Mouse (Mus musculus) spleen, adult 2 months (tissue): ENCODE measurements around the gene Kcng1. TPM values are rescaled to one million over a fixed set of nuclear protein-coding genes. Genes with fewer than 3 reads are reported as not detected.

Experiments
- DNase-seq, 2 experiments: peaks; one replicate each; pipeline versions ENCODE4 v3.0.0 to v3.0.0-alpha.2; 2012 to 2021; ENCODE audit warnings: low spot score in 2 of 2, low read depth in 1 of 2
- H3K27ac ChIP-seq: fragments of 200-500 bp; 2 replicates; pipeline ENCODE4 v1.5.1; 2012; ENCODE audit warnings: low read length, inconsistent platforms; ENCODE audit not compliant: insufficient read depth
- H3K27me3 ChIP-seq: fragments of 200-500 bp; 2 replicates; pipeline ENCODE4 v1.6.1; 2012; ENCODE audit warnings: mild to moderate bottlenecking, moderate library complexity, low read length, inconsistent platforms; ENCODE audit not compliant: control insufficient read depth, insufficient read depth
- H3K36me3 ChIP-seq: fragments of 200-500 bp; 2 replicates; pipeline ENCODE4 v1.6.1; 2012; ENCODE audit warnings: mild to moderate bottlenecking, low read length, inconsistent platforms; ENCODE audit not compliant: control insufficient read depth, insufficient read depth
- H3K4me1 ChIP-seq: fragments of 200-500 bp; 2 replicates; pipeline ENCODE4 v1.6.1; 2011; ENCODE audit warnings: inconsistent platforms; ENCODE audit not compliant: control insufficient read depth, insufficient read depth, insufficient read length
- H3K4me3 ChIP-seq: fragments of 200-500 bp; 2 replicates; pipeline ENCODE4 v1.5.1; 2011; ENCODE audit warnings: mild to moderate bottlenecking, inconsistent platforms; ENCODE audit not compliant: insufficient read depth, insufficient read length; ENCODE audit errors: extremely low read depth
- CTCF ChIP-seq: fragments of 200-500 bp; IDR thresholded peaks from 2 replicates; pipeline ENCODE4 v1.5.1; 2011; ENCODE audit warnings: mild to moderate bottlenecking, inconsistent platforms; ENCODE audit not compliant: insufficient read depth, insufficient read length, insufficient replicate concordance; ENCODE audit errors: extremely low read depth
- POLR2A ChIP-seq: fragments of 200-500 bp; IDR thresholded peaks from 2 replicates; pipeline ENCODE4 v1.6.1; 2011; ENCODE audit warnings: low read depth, low read length, inconsistent platforms
- WGBS: fragments of 180-500 bp; shearing (Covaris S2); methylation state at CpG from one replicate; pipeline ENCODE4 v1.1.7; 2018; 5-methylcytosine and 5-hydroxymethylcytosine counted together
- polyA plus RNA-seq: library from polyadenylated mRNA; depleted of rRNA; stranded (reverse); fragments of >200 nt; gene quantifications from 2 replicates; pipeline ENCODE4 v1.2.3, GENCODE M21; 2012

Gene Kcng1
- polyA plus RNA-seq, 1 experiment, result 0.04 TPM

DNA sequence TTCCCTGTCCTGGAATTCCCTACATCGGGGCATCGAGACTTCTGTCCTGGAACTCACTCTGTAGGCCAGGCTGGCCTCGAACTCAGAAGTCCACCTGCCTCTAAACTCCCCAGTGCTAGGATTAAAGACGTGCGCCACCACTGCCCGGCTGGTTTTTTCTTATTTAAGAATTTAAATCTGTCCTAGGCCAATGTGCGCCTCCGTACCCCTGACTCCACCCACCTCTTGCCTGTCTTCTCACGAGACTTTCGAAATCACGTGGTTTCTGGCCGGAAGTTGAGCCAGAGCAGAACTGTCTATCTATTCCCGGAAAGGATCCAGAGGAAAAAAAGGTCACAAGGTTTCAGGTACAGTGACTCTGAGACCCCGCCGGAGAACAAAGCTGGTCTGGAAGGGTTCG is 29.5 kb upstream of the Kcng1 start:
- Histone ChIP-seq H3K27ac (no peak overlapping the region), H3K36me3 (no peaks in the 10 kb centered on the region), H3K4me3 (no peak overlapping the region), H3K27me3 (no peaks in the 10 kb centered on the region), H3K4me1 (no peaks in the 10 kb centered on the region)
- 85% methylated on average over 16 of the region's 16 CpGs for WGBS
- TF ChIP-seq CTCF (no peak), POLR2A (no peak)
- no peak for DNase-seq

DNA sequence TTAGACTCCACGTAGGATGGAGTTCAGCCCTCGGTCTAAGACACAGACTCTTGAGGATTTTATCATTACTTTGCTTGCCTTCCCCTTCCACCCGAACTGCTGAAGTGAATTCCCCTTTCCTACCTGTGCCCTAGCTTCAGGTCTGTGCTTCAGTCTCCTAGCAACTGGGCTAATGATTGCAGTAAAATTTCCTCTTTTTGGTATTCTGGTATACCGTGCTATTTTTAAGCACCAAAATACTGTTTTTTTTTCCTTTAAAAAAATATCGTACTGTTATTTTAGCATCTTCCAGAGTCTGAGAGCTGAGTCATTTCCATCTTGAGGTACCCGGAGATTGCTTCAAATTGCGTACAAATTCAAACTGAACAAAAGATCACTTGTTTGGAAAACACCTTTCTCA is 27.4 kb upstream of the Kcng1 start:
- DNase-seq, result no peak
- Histone ChIP-seq H3K27ac (no peak overlapping the region), H3K4me1 (no peaks in the 10 kb centered on the region), H3K27me3 (no peaks in the 10 kb centered on the region), H3K36me3 (no peaks in the 10 kb centered on the region), H3K4me3 (no peak overlapping the region)
- 16% methylated on average over 7 of the region's 7 CpGs for WGBS
- no peak for TF ChIP-seq CTCF
- no peak for TF ChIP-seq POLR2A

DNA sequence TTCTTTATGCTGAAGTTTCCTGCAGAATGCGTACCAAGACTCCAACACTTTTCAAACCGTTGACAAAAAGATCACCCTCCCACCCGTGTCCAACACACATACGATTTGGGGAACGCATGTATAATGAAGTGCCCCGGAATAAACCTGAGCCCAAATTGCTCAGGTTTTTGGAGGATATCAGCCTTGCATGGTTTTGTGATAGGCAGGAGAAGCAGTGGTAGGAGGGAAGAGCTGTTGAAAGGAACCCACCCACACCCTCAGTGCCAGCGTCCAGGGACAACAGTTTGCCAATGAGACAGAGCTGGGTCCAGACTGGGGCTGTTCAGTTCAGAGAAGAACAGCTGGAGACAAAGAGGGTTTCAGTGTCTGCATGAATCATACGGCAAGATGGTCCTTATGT is 18.1 kb upstream of the Kcng1 start:
- Histone ChIP-seq H3K4me1 (no peaks in the 10 kb centered on the region), H3K27ac (no peak overlapping the region), H3K4me3 (no peak overlapping the region), H3K27me3 (no peaks in the 10 kb centered on the region), H3K36me3 (no peaks in the 10 kb centered on the region)
- no peak for TF ChIP-seq CTCF
- no peak for TF ChIP-seq POLR2A
- 75% methylated on average over 8 of the region's 8 CpGs for WGBS
- DNase-seq, result no peak

DNA sequence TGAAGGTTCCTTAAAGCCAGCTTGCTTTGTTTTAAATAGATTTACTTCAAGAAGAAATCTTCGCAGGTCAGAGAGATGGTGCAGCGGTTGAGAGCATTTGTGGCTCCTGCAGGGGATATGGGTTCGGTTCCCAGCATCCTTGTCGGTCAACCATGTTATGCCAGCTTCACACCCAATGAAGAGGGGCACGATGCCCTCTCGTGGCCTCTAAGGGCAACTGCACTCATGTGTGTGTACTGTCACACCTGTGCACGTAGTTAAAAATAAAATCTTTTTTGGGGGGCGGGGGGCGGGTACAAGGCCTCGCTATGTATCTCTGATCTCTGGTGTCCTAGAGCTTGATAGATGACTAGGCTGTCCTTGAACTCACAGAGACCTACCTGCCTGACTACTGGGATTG is 15.0 kb upstream of the Kcng1 start:
- no peaks in the 10 kb centered on the region for H3K36me3 ChIP-seq
- no peak overlapping the region for H3K27ac ChIP-seq
- H3K27me3 ChIP-seq, result no peaks in the 10 kb centered on the region
- no peaks in the 10 kb centered on the region for H3K4me1 ChIP-seq
- TF ChIP-seq POLR2A (no peak), CTCF (no peak)
- H3K4me3 ChIP-seq, result no peak overlapping the region
- no peak for DNase-seq
- WGBS, result 89% methylated on average over 10 of the region's 10 CpGs

DNA sequence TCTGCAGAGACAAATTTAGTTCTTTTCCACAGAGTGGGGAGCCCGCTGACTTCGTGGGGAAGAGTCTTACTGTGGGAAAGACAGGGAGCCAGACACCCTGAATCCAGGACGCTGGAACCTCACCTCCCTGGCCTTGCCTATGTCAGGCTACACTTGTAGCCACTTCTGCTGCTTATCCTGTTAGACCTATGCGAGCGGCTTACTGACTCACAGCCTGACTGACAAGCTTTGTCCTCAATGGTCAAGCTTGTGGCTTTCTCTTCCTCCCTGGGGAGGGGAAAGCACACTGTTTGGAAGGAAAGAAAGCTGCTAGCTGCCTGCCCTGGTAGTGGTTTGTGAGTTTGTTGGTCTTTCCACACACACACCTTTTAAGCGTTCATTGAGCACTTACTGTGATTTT is 11.0 kb upstream of the Kcng1 start:
- H3K27ac ChIP-seq, result no peak overlapping the region
- no peaks in the 10 kb centered on the region for H3K4me1 ChIP-seq
- no peaks in the 10 kb centered on the region for H3K27me3 ChIP-seq
- 8% methylated on average over 6 of the region's 6 CpGs for WGBS
- H3K4me3 ChIP-seq, result no peak overlapping the region
- DNase-seq, result no peak
- H3K36me3 ChIP-seq, result no peaks in the 10 kb centered on the region
- TF ChIP-seq POLR2A (no peak), CTCF (no peak)

DNA sequence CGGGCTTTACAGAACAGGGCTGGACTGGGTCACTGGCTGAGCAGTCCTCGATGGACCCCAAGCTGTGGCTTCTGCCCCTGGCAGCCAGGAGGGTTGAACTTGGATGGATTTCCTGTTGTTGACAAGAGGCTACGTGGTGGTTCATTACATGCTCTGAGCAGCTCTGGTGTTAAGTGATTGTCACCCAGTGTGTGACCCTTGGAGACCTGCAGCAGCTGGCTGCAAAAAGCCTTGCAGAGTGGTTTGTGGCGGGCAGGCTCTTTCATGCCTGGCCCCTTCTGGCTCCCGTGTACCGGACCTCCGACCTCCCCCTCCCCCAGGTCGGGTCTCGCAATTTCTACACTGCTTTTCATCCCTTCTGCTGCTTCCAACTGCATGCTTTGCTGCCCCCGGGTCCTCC is 10.5 kb upstream of the Kcng1 start:
- Histone ChIP-seq H3K4me3 (no peak overlapping the region), H3K27me3 (no peaks in the 10 kb centered on the region), H3K4me1 (no peaks in the 10 kb centered on the region), H3K36me3 (no peaks in the 10 kb centered on the region), H3K27ac (no peak overlapping the region)
- no peak for DNase-seq
- TF ChIP-seq CTCF, result no peak
- TF ChIP-seq POLR2A, result no peak
- WGBS, result 8% methylated on average over 10 of the region's 10 CpGs

DNA sequence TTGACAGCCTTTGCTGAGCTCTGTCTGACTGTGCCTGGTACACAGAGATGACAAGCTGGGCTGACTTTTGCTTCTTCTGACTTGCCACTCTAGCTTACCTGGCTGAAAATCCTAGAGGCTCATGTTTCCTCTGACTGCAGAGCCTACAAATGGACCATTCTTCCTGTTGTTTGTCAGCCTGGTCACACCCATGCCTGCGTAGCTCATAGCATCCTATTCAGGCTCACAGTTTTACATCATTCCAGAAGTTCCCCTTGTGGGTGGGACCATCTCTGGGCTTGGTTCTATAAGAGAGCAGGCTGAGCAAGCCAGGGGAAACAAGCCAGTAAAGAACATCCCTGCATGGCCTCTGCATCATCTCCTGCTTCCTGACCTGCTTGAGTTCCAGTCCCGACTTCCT is 8.3 kb upstream of the Kcng1 start:
- TF ChIP-seq POLR2A (no peak), CTCF (no peak)
- 91% methylated on average over 2 of the region's 2 CpGs for WGBS

More for the DNA sequence above, 8.3 kb upstream of the Kcng1 start:
- no peaks in the 10 kb centered on the region for H3K27me3 ChIP-seq
- no peaks in the 10 kb centered on the region for H3K4me1 ChIP-seq
- no peaks in the 10 kb centered on the region for H3K36me3 ChIP-seq
- H3K4me3 ChIP-seq, result no peak overlapping the region
- no peak for DNase-seq
- no peak overlapping the region for H3K27ac ChIP-seq
